Mouse (Mus musculus) left cerebral cortex, postnatal 25 days (tissue): ENCODE results near the gene Gm48551. TPM values are rescaled to one million over a fixed set of nuclear protein-coding genes. Genes with fewer than 3 reads are reported as not detected.
A peak's percentile ranks its signal among the peaks of the same experiment; 100 is the strongest.

Source experiments
- DNase-seq, 2 experiments: peaks; one replicate each; pipeline ENCODE4 v3.0.0; 2022; ENCODE audit warnings: low spot score in 2 of 2, mixed read lengths in 1 of 2
- intact Hi-C: fragments of 180-260 bp; cut with DNase I; formaldehyde crosslinking; loops from one replicate; pipeline ENCODE4 v1.15.1; 2025
- total RNA-seq, 2 experiments: library from RNA; stranded (reverse); gene quantifications; 2 replicates each; pipeline ENCODE4 v1.2.3; 2021

The Gm48551 gene
- total RNA-seq, 2 experiments from 2014 or later, result 3.5 to 4.2 TPM

DNA sequence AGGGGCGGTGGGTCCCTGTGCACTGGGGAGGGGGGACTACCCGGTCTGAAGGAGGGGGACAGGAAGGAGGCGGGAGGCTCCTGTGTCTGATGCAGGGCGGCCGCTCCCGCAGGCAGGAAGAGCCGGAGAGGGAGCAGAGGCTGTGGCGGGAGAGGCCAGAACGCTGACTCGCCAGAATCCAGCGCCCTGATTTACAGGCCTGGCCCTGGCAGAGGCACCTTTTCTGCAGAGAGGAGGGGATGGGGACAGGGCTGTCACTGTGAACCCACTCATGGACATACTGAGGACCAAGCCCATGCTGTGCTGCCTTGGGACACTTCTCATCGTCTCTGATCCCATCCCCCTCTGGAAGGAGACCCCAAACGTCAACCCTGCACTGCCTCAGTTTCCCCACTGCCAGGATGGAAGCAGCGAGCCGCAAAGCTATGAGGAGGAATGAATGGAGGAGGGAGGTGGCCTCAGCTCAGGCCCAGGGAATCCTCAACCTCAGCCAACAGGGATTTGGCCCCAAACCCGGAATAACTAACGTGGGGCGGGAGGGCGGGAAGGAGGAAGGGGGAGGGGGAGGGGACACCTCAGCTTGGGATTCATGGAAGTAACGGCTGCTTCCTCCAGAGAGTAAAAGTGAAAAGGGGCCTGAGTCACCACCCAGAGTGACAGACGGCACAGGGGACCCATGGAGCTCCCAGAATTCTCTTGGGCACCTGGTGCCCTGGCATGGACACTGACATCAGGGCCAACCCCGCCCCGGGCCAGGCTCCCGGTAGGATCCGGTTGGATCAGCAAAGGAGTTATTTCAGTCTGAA, 40.2 kb downstream of the Gm48551 start:
- DNase-seq, result peak in 1 of 2 experiments; percentile 20
- intact Hi-C loops, result no loop called here

DNA sequence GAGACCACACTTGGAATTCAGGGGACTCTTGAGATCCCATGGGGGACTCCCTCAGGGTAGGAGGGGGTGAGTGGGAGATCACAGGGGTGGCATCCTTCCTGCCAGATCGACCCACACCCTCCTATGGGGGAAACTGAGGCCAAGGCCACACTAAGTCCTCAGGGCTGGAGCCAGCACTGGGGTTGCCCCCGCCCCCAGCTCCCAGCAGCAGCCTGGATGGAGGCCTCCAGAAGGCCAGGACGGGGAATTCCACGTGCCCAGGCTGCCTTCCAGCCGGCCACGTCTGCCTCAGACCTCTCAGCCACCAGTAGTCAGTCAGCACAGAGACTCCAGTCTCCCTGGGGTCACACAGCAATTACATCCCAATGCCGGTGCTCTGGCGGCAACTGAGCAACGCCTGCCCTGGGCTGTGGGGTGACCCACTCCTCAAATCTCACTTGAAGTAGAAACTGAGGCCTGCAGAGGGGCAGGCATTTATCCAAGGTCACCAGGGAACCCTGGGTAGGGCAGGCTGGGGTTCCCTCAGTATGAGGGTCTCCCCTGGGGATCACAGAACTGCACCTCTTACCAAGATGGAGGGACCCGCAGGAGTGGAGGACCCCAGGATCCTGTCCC, 41.1 kb downstream of the Gm48551 start:
- DNase-seq, result peak in 1 of 2 experiments; percentile 35
- intact Hi-C loops, result no loop called here

DNA sequence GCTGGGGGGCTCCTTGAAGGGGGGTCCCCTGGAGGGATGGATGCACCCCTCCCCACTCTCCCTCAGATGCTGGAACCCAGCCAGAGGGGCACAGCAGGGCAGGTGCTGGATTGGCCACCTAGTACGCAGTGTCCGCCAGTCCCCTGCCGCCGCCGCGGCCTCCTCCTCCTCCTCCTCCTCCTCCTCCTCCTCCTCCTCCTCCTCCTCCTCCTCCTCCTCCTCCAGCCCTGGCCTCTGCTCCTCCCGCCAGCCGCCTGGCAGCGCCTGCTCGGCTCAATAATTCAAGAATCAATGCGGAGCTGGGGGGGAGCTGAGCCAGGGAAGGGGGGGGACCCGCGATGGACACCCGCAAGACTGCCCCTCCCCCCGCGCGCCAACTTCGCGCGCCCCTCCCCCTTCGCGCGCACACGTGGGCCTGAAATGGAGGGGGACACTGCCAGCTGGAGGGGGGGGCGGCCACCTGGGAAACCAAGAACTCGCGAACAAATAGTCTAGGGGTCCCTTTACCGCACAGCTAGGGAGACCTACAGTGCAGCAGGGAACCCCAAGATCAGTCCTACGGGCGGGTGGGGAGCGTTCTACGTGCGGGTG, 41.9 kb downstream of the Gm48551 start:
- intact Hi-C loops, result loop anchor here (1.0 kb wide), 1 partner anchor 9 kb away; no protein-coding TSS in a partner anchor
- peak in 1 of 2 experiments; percentile 13 for DNase-seq

DNA sequence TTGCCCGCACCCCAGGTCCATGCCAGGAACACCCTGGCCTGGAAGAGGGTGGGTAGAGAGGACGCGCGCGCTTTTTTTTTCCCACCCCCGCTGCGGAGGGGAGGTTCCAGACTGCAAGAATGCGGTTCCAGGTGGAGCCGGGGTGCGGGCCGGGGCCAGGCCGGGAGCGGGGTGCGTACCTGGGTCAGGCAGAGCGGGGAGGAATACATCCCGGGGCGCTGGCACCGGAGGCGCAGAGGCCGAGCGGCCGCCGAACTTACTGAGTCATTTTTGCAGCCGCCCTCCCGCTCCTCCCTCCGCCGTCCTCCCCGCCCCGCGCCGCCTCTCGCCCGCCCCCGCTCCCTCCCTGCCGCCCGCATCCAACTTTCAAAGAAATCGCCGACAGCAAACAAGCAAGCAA, 42.6 kb downstream of the Gm48551 start:
- DNase-seq, result peak in 1 of 2 experiments; percentile 52
- intact Hi-C loops, result loop anchor here (1.0 kb wide), 1 partner anchor 10 kb away; no protein-coding TSS in a partner anchor

DNA sequence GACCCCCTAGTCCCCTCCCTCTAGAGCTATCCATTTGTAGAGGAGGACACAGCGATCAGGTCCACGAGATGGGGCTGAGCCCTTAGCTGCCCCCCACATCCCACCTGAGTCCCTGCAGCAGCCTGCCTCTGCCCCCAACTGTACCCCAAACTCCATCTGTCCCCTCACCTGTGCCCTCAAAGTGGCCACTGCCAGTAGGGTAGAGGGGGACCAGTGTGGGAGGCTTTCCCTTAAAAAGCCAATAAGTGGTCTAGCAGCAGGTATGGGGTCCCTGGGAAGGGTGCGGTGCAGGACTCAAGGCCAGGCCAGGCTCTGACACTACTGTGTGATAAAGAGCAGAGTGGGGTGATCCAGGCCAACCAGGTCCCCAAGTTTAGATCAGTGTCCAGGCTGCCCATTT, 43.1 kb downstream of the Gm48551 start:
- intact Hi-C loops, result no loop called here
- DNase-seq, result no peak

DNA sequence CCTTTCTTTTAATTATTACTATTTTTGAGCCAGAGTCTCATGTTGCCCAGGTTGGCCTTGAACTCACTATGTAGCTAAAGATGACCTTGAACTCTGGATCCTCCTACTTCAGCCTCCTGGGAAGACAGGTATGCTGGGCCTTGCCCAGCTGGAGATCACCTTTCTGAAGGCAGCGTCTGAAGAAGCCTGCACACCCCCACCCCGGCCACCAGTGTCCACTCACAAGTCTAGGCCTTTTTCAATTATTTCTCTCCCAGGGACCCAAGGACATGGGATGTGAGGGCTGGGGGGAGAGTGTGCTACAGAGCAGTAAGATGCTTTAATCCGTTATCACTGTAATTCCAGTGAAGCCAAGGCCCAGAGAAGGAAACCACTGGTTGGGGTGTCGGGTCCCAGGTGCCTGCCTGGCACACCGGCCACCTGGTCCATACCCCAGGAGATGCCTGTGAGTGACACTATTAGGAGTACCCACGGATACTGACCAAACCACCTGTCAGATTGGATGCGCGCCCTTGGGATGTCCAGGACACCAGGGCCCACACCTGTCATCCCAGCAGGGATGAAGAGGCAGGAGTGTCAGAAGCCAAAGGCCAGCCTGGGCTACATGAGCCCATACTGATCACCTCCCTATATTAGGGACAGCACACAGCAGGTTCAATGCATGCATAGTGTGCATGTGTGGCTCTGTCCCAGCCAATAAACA, 43.7 kb downstream of the Gm48551 start:
- intact Hi-C loops, result no loop called here
- no peak for DNase-seq

DNA sequence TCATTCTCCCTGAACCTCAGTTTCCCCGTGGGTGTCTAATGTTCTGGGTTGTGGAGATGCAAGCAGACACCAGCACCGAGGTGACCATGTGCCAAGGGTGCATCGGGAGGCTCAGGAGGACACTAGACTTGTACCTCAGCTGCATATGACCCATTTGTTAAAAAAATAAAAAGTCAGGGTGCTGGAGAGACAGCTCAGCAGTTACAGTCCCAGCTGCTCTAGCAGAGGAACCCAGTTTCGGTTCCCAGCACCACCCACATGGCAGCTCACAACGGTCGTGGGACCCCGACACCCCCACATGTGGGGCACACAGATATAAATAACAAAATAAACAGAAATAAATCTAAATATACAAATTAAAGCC, 44.2 kb downstream of the Gm48551 start:
- intact Hi-C loops, result no loop called here
- no peak for DNase-seq

DNA sequence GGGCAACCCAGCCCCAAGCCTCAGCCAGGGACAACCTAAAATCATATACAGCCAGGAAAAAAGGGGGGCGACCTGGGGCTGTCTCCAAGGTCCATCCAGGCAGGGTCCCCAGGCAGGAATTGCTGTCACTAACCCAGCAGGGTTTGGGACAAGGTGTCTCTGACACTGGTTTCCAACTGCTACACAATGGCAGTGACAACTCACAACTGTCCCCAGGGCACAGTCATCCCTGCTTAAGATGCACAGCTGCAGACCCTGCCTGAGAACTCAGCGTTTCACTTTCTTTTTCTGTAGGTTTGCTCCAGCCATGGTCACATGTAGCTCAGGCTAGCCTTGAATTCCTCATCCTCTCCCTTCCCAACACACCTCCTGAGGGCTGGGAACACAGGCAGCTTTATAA, 44.8 kb downstream of the Gm48551 start:
- intact Hi-C loops, result no loop called here
- DNase-seq, result no peak

DNA sequence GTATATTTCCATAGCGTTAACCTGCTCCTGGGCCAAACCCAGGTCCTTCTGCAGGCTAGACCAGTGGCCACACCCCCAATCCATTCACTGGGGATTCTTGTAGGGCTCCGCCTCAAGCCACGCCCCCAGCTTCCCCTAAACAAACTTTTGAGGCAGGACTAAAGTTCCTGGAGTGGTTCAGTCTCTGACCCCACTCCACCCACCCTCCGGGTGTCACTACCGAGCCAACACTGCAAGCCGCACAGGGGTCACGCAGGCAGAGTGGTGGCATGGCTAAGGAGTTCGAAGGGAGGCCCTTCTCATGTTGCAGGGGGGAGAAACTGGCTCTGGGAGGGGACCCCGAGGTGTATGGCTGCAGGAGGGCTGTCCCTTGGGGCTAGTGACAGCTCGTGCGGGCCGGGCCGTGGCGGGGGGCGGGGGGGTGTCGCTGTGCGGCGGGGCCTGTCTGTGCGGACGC, 45.4 kb downstream of the Gm48551 start:
- peak in 1 of 2 experiments; percentile 79 for DNase-seq
- intact Hi-C loops, result loop anchor here (2.0 kb wide), 1 partner anchor 21 kb away; no protein-coding TSS in a partner anchor

DNA sequence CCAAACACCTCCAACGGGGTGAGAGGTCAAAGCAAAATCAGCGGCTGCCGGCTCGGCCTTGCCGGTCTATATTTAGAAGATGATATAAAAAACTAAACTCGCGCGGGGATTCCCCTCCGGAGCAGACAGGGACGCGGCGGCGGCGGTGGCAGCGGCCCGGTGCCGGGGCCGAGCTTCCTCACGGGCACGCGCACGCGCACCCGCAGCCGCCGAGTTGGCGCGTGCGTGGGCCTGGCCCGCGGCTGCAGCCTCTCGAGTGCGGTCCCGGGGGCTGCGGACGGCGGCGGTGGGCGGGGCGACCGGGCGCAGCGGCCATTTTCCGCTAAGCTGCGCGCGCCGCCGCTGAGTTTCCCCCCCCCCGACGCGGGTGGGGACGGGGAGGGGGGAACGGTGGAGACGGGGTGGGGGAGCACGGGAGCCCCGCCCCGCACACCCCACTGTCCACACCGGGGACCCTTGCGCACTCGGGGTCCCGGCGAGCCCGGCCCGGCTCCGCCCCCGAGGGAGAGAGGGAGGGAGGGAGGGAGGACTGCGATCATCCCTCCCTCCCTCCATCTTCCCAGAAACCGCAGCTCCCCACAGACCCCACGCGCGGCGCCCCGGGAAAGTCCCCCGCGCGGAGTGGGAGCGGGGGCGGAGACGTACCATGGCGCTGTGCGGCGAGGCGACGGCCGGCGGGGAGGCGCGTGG, 46.0 kb downstream of the Gm48551 start:
- DNase-seq, result peak; percentile 82 to 84
- intact Hi-C loops, result loop anchor here (2.0 kb wide), 1 partner anchor 21 kb away; no protein-coding TSS in a partner anchor

DNA sequence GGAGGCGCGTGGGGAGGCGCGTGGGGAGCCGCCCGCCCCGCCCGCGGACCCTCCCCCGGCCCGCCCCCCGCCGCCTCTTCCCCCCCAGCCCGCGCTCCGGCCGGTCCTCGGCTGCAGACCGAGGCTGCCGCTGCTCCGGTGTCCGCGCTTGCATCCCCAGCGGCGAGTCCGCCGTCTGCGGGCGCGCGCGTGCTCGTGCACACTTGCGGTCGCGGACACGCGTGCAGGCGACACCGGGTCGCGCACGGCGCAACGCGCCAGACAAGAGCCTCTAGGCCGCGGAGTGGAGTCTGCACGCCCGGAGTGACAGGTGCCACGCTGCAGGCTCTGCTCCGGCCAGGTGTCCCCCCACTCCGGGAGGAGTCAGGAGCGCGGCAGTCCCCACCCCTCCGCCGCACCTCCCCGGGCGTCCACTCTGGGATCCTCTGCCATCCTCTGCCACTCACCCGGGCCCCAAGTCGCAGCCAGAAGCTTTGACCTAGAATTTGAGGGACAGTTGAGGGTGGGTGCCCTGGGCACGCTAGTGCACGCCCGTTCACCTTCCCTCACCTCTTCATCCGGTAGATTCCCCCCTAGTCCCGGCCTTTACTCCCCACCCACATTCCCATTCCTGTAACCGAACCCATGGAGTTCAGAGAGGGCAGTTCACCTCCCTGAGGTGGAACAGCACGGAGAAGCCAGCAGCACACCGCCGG, 46.7 kb downstream of the Gm48551 start:
- intact Hi-C loops, result loop anchor here (2.0 kb wide), 1 partner anchor 22 kb away; no protein-coding TSS in a partner anchor
- DNase-seq, result peak; percentile 69 to 77

DNA sequence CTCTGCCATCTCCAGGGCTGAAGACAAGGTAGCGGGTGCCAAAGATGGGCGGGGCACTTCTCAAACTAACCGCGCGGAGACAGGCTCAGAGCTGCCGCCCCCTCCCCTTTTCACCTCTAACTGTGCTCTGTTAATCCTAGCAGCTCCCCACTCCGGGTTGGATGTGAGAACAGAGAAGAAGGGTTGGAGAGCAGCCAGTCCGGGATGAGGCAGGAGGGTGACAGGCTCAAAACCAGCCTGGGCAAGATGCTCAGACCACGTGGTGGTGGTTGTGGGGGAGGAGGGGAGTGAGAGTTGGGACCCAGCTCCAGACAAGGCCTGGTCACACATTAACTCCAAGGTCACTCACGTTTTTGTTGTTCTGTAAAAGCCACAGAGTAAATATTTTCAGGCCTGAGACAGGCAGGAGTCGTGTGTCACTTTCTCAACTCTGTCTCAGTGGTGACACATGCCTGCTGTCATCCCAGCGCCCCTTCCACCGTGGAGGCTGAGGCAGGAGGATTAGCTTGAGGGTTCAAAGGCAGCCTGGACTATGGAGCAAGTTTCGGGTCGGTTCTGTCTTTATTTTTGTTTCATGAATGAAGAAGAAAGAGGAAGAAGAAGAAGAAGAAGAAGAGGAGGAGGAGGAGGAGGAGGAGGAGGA, 47.4 kb downstream of the Gm48551 start:
- DNase-seq, result no peak
- intact Hi-C loops, result loop anchor here (2.0 kb wide), 1 partner anchor 23 kb away; no protein-coding TSS in a partner anchor

DNA sequence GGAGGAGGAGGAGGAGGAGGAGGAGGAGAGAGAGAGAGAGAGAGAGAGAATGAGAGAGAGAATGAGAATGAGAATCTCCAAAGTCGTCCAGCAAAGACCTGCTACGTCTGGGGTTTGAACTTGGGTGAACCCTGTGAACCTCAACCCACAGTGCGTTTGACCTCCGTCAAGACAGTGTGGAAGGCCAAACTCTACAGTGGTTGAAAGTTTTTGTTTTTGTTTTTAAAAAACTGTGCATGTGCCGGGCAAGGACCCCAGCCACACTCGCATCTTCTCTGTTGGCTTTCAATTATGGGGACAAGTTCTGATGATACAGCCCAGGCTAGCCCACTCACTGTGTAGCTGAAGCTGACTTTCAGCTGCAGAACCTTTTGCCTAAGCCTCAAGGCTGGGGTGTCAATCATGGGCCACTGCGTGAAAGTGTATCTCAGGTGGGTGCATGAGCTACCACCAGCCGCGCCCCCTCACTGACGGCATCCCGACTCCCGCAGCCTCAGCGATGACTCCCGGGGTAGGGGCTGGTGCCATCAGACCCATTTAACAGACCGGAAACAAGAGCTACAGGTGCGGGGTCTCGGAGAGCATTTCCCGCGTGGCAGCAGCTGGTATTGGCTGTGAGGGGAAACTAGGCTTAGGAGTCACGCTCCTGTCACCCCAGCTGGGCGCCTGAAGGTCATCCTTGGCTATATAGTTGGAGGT, 48.1 kb downstream of the Gm48551 start:
- DNase-seq, result no peak
- intact Hi-C loops, result no loop called here

DNA sequence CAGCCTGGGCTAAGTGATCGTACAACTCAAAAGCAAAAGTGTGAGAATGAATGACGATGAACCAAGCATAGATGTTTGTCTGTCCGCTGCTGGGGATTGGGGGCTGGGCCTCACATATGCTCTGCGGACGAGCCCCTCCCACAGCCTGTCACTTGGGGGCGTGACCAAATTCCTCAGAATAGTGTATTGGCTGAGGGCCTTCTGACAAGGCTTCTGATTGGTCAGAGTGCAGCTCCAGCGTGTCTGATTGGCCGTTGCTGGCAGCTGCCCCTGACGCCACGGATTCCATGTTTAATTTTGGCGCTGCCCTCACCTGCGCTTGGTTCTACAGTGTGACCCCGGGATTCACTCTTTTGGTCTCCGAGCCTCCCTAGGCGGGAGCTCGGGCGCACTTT, 48.6 kb downstream of the Gm48551 start:
- intact Hi-C loops, result no loop called here
- peak; percentile 93 to 99 for DNase-seq

DNA sequence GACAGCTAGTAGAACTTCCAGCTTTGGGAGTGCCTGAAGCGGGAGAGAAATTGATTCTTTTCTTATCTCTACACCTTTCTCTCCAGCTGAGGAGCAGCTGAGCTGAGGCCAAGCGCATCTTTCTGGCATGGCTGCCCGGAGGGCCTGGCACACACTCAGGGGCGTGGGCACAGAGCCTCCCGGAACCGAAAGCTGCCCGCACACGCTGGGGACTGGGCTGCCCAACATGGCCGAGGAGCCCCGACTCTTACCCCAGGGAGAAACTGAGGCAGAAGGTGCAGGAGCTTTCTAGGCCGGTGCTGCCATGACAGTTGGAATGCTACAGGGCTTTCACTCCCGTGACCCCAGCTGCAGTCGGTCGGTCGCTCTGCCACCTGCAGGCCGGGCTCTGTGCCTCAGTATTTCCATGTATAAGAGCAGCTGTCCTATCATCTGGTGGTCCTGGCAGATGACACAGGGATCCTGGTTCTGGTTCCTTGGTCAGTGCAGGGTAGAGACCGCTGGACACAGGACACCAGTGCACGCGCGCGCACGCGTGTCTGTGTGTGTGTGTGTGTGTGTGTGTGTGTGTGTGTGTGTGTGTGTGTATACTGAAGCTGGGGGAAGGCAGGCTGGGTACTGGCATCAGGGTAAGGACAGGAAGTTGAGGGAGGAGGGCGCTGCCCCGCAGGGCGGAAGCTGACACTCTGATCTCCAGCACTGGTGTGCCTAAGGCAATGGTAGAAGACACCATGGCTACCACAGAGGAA, 49.4 kb downstream of the Gm48551 start:
- intact Hi-C loops, result no loop called here
- no peak for DNase-seq

DNA sequence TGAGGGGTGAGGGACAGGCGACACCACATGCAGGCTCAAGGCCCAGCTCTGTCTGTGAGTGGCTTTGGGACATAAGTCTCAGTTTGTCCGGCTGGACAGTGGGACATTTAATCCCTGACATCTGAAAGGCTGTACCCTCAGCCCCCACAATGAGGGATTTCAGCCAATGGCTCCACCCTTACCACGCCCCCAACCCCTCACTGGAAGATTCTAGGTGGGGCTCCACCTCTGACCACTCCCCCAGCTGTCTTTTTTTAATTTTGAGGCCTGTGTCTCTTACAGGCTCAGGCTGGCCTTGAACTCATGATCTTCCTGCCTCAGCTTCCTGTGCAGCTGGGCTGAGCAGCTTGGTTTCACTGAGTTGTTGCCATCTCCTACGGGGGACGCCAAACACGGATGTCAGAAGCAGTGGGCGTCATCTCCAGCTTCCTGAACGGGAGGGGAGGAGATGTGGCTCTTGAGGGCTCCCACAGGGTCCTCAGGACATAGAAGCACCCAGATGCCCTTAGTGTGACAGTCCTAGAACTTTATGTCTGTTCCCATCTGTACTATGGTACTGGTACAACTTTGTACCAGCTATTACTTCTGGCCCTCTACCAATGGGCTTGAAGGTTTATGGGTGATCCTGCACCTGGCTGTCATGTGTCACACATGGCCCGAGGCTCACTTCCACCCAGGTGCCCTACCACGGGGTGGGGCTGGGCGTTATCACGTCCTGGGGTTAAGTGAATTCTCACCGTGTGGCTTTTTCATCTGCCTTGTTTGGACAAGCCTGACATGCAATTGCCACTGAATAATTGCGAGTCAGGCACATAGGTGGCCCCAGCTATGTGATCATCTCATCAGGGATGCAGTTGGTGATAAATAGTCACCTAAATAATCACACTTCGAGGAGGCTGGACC, 50.3 kb downstream of the Gm48551 start:
- intact Hi-C loops, result no loop called here
- DNase-seq, result no peak
